Mouse (Mus musculus) embryonic facial prominence, embryonic 11.5 days (tissue): ENCODE measurements at regions not wholly inside any gene's neighbourhood (a gene's known extent, or its start where the extent isn't known, plus 50 kb on each side); places are given as distances from the start of the nearest gene placed in this dataset.

Experiments
- ATAC-seq: fragments of 200-750 bp; cut with Nextera tagmentation; replicated peaks from 2 replicates; pipeline ENCODE4 v1.8.0; 2017; ENCODE audit warnings: low read depth; ENCODE audit not compliant: insufficient number of reproducible peaks, low FRiP score, low TSS enrichment
- DNase-seq: peaks from one replicate; pipeline ENCODE4 v3.0.0-alpha.2; 2015; ENCODE audit warnings: low spot score
- H3K27ac ChIP-seq: fragments of 300-500 bp; sonication (generic); replicated peaks from 2 replicates; pipeline ENCODE4 v1.5.1; 2014; ENCODE audit warnings: mild to moderate bottlenecking, low read depth, low read length, control low read depth
- H3K27me3 ChIP-seq: fragments of 300-500 bp; sonication (generic); 2 replicates; pipeline ENCODE4 v1.6.1; 2014; ENCODE audit warnings: mild to moderate bottlenecking, low read length, moderate library complexity, mixed read lengths; ENCODE audit not compliant: control insufficient read depth, insufficient read depth
- H3K36me3 ChIP-seq: fragments of 300-500 bp; sonication (generic); replicated peaks from 2 replicates; pipeline ENCODE4 v1.6.1; 2014; ENCODE audit warnings: low read depth, mild to moderate bottlenecking, low read length, moderate library complexity, mixed read lengths; ENCODE audit not compliant: control insufficient read depth, insufficient read depth
- H3K4me1 ChIP-seq: fragments of 300-500 bp; sonication (generic); 2 replicates; pipeline ENCODE4 v1.6.1; 2014; ENCODE audit warnings: low read length, mixed read lengths; ENCODE audit not compliant: control insufficient read depth, insufficient read depth
- H3K4me2 ChIP-seq: fragments of 300-500 bp; sonication (generic); 2 replicates; pipeline ENCODE4 v1.6.1; 2014; ENCODE audit warnings: low read depth, mild to moderate bottlenecking, control low read depth, low read length, moderate library complexity
- H3K4me3 ChIP-seq: fragments of 300-500 bp; sonication (generic); 2 replicates; pipeline ENCODE4 v1.5.1; 2014; ENCODE audit warnings: low read depth, low read length, control low read depth
- H3K9ac ChIP-seq: fragments of 300-500 bp; sonication (generic); replicated peaks from 2 replicates; pipeline ENCODE4 v1.6.1; 2014; ENCODE audit warnings: mild to moderate bottlenecking, control low read depth, low read length
- H3K9me3 ChIP-seq: fragments of 300-500 bp; sonication (generic); replicated peaks from 2 replicates; pipeline ENCODE4 v1.6.1; 2016; ENCODE audit warnings: mild to moderate bottlenecking, low read length, inconsistent platforms, mixed read lengths; ENCODE audit not compliant: control insufficient read depth
- WGBS: fragments of 180-500 bp; shearing (Covaris S2); extraction: QIAGEN DNeasy Blood & Tissue Kit; methylation state at CpG from one replicate; pipeline ENCODE4 v1.1.7; 2014; 5-methylcytosine and 5-hydroxymethylcytosine counted together

DNA sequence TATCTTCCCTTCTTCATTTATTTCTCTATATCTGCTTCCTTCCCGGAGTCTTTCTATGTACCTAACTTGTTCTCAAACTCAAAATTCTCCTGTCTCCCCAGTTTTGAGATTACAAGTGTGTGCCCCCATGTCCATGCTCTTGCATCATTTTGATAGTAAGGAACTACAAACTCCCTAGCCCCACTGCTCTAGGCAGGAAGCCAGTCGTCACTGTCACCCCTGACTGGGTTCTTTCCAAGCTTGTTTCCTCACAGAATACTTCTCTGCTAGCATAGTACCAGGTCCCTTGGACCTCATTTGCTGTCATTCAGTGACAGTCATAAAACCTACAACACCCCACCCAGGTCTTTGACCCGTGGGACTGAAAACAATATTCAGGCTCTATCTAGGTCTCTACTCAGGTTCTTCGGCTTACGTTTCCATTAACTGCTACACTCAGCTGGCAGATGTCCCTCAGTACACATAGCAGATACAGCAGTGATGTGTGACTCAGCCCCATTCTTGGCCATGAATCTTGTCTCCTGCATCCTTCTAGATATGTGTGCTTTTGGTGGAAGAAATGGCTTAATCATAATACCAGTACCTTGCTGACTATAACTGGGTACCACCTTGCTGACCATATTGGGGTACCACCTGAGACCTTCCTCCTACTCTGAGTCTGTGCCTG, 89.3 kb upstream of the Atg10 start:
- ATAC-seq (no peak), DNase-seq (no peak)
- no peaks in the 10 kb centered on the region for H3K27me3 ChIP-seq
- H3K27ac ChIP-seq = no peak overlapping the region
- WGBS = 86% methylated on average over 5 of the region's 5 CpGs
- no peak overlapping the region for H3K4me2 ChIP-seq
- no peaks in the 10 kb centered on the region for H3K4me1 ChIP-seq
- H3K9me3 ChIP-seq = no peaks in the 10 kb centered on the region
- H3K4me3 ChIP-seq = no peak overlapping the region
- H3K36me3 ChIP-seq = no peaks in the 10 kb centered on the region
- no peak overlapping the region for H3K9ac ChIP-seq

DNA sequence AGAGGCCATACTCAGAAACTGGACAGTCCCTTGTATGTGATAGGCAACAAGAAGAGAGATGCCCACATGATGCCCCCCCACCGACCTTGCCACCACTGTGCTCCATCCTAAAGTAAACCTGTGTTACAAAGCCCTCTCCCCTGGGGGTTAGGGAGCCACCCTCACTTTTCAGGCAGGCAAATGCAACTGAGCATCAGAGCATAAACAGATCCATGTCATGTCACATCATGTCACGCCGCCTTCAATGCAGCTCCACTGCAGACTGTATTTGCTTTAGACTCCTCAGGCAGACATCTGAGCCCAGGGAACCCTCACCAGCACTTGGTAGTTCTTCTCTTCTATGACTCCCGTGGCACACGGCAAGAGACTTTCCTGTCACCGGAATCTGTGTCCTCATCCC, 98.6 kb upstream of the Atg10 start:
- H3K9ac ChIP-seq = no peak overlapping the region
- H3K27ac ChIP-seq = no peak overlapping the region
- H3K4me3 ChIP-seq = no peak overlapping the region
- WGBS = 87% methylated on average over 6 of the region's 6 CpGs
- H3K36me3 ChIP-seq = no peaks in the 10 kb centered on the region
- H3K4me2 ChIP-seq = no peak overlapping the region
- H3K4me1 ChIP-seq = no peaks in the 10 kb centered on the region
- DNase-seq (no peak), ATAC-seq (no peak)
- no peaks in the 10 kb centered on the region for H3K9me3 ChIP-seq
- H3K27me3 ChIP-seq = no peaks in the 10 kb centered on the region

GRCm38 (mm10) chr13:91326834-91327233, 103.1 kb upstream of the Atg10 start:
- no peaks in the 10 kb centered on the region for H3K27me3 ChIP-seq
- WGBS = 86% methylated on average over 3 of the region's 3 CpGs
- H3K27ac ChIP-seq = no peak overlapping the region
- no peak overlapping the region for H3K9ac ChIP-seq
- no peak overlapping the region for H3K4me3 ChIP-seq
- no peaks in the 10 kb centered on the region for H3K9me3 ChIP-seq
- H3K4me1 ChIP-seq = no peaks in the 10 kb centered on the region
- ATAC-seq (no peak), DNase-seq (no peak)
- no peaks in the 10 kb centered on the region for H3K36me3 ChIP-seq
- H3K4me2 ChIP-seq = no peak overlapping the region

- no peak overlapping the region for H3K4me2 ChIP-seq
- ATAC-seq = no peak
- no peak overlapping the region for H3K27ac ChIP-seq
- no peak for DNase-seq
- no peak overlapping the region for H3K9ac ChIP-seq
- no peaks in the 10 kb centered on the region for H3K4me1 ChIP-seq
- H3K36me3 ChIP-seq = no peaks in the 10 kb centered on the region
- H3K4me3 ChIP-seq = no peak overlapping the region
- H3K27me3 ChIP-seq = no peaks in the 10 kb centered on the region
- H3K9me3 ChIP-seq = no peaks in the 10 kb centered on the region
Observed at GRCm38 (mm10) chr13:91334283-91334682, 110.5 kb upstream of the Atg10 start.

GRCm38 (mm10) chr13:91344139-91344538, 115.9 kb upstream of the Ssbp2 start:
- Histone ChIP-seq H3K4me2 (no peak overlapping the region), H3K9ac (no peak overlapping the region), H3K27me3 (no peaks in the 10 kb centered on the region), H3K4me3 (no peak overlapping the region), H3K27ac (no peak overlapping the region), H3K4me1 (no peaks in the 10 kb centered on the region), H3K9me3 (no peaks in the 10 kb centered on the region), H3K36me3 (no peaks in the 10 kb centered on the region)
- ATAC-seq = no peak
- WGBS = 61% methylated on average over 1 of the region's 1 CpGs
- no peak for DNase-seq

DNA sequence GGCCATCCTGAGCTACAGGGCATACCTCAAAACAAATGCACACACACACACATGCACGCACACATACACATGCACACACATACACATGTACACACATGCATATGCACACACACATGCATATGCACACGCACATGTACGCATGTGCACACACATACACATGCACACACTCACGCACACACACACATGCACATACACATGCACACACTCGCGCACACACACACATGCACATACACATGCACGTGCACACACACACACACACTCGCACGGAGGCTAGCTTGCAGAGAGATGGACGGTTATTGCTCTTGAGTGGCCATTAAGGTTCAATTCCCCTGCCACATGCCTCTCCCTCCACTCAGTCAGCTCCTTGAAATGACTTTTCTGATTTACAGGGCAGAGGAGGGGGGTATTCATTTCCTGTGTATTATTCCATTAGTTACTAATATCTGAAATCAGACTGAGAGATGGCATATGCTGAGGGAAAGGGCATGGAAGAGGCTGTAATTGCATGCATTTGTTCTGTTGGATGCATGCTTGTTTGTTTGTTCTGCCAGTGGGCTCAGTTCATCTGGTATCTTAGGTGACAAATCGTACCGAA, 111.5 kb upstream of the Ssbp2 start:
- DNase-seq (no peak), ATAC-seq (no peak)
- Histone ChIP-seq H3K4me3 (no peak overlapping the region), H3K36me3 (no peaks in the 10 kb centered on the region), H3K4me1 (no peaks in the 10 kb centered on the region), H3K27ac (no peak overlapping the region), H3K9me3 (no peaks in the 10 kb centered on the region), H3K27me3 (no peaks in the 10 kb centered on the region), H3K9ac (no peak overlapping the region), H3K4me2 (no peak overlapping the region)
- WGBS = 92% methylated on average over 12 of the region's 12 CpGs

- DNase-seq (no peak), ATAC-seq (no peak)
- Histone ChIP-seq H3K4me1 (no peaks in the 10 kb centered on the region), H3K4me2 (no peak overlapping the region), H3K27ac (no peak overlapping the region), H3K4me3 (no peak overlapping the region), H3K9me3 (no peaks in the 10 kb centered on the region), H3K27me3 (no peaks in the 10 kb centered on the region), H3K36me3 (no peaks in the 10 kb centered on the region), H3K9ac (no peak overlapping the region)
- 84% methylated on average over 8 of the region's 8 CpGs for WGBS
Observed at GRCm38 (mm10) chr13:91352311-91352710, 107.8 kb upstream of the Ssbp2 start.

GRCm38 (mm10) chr13:91356516-91356915, 103.6 kb upstream of the Ssbp2 start:
- Histone ChIP-seq H3K4me1 (no peaks in the 10 kb centered on the region), H3K36me3 (no peaks in the 10 kb centered on the region), H3K9me3 (no peaks in the 10 kb centered on the region), H3K9ac (no peak overlapping the region), H3K27me3 (no peaks in the 10 kb centered on the region), H3K4me3 (no peak overlapping the region), H3K27ac (no peak overlapping the region), H3K4me2 (no peak overlapping the region)
- WGBS = 90% methylated on average over 9 of the region's 9 CpGs
- ATAC-seq = no peak
- no peak for DNase-seq
